Mouse (Mus musculus) midbrain, embryonic 12.5 days (tissue): ENCODE measurements around the gene 1810043G02Rik. TPM values are rescaled to one million over a fixed set of nuclear protein-coding genes. Genes with fewer than 3 reads are reported as not detected.
A peak's percentile ranks its signal among the peaks of the same experiment; 100 is the strongest.
"Not testable (repeated sequence)": the region's sequence is repeated elsewhere in the genome, so short reads cannot be mapped to it uniquely, and the experiment has no call there.

Experiments
- ATAC-seq: fragments of 200-750 bp; cut with Nextera tagmentation; 2 replicates; pipeline ENCODE4 v1.8.0; 2017; ENCODE audit warnings: low read depth, moderate TSS enrichment, moderate library complexity; ENCODE audit not compliant: low FRiP score
- H3K27ac ChIP-seq: fragments of 300-500 bp; sonication (generic); replicated peaks from 2 replicates; pipeline ENCODE4 v1.5.1; 2016; ENCODE audit warnings: mild to moderate bottlenecking
- H3K27me3 ChIP-seq: fragments of 300-500 bp; sonication (generic); 2 replicates; pipeline ENCODE4 v1.6.1; 2016; ENCODE audit warnings: mild to moderate bottlenecking
- H3K36me3 ChIP-seq: fragments of 300-500 bp; sonication (generic); 2 replicates; pipeline ENCODE4 v1.6.1; 2016
- H3K4me1 ChIP-seq: fragments of 300-500 bp; sonication (generic); 2 replicates; pipeline ENCODE4 v1.6.1; 2016
- H3K4me2 ChIP-seq: fragments of 300-500 bp; sonication (generic); replicated peaks from 2 replicates; pipeline ENCODE4 v1.6.1; 2016; ENCODE audit warnings: mild to moderate bottlenecking, moderate library complexity
- H3K4me3 ChIP-seq: fragments of 300-500 bp; sonication (generic); 2 replicates; pipeline ENCODE4 v1.5.1; 2016; ENCODE audit warnings: mild to moderate bottlenecking
- H3K9ac ChIP-seq: fragments of 300-500 bp; sonication (generic); replicated peaks from 2 replicates; pipeline ENCODE4 v1.6.1; 2016; ENCODE audit warnings: mild to moderate bottlenecking, moderate library complexity
- H3K9me3 ChIP-seq: fragments of 300-500 bp; sonication (generic); 2 replicates; pipeline ENCODE4 v1.6.1; 2016; ENCODE audit warnings: mild to moderate bottlenecking
- WGBS: fragments of 180-500 bp; shearing (Covaris S2); methylation state at CpG from one replicate; pipeline ENCODE4 v1.1.7; 2016; 5-methylcytosine and 5-hydroxymethylcytosine counted together
- polyA plus RNA-seq: library from polyadenylated mRNA; unstranded; fragments of >200 nt; fragmentation: Nextera tagmentation; extraction: Ambion mirVana; gene quantifications from 2 replicates; pipeline ENCODE4 v1.2.1, GENCODE M21; 2016

1810043G02Rik gene
- 32.0 and 32.9 TPM in 2 replicates for polyA plus RNA-seq

DNA sequence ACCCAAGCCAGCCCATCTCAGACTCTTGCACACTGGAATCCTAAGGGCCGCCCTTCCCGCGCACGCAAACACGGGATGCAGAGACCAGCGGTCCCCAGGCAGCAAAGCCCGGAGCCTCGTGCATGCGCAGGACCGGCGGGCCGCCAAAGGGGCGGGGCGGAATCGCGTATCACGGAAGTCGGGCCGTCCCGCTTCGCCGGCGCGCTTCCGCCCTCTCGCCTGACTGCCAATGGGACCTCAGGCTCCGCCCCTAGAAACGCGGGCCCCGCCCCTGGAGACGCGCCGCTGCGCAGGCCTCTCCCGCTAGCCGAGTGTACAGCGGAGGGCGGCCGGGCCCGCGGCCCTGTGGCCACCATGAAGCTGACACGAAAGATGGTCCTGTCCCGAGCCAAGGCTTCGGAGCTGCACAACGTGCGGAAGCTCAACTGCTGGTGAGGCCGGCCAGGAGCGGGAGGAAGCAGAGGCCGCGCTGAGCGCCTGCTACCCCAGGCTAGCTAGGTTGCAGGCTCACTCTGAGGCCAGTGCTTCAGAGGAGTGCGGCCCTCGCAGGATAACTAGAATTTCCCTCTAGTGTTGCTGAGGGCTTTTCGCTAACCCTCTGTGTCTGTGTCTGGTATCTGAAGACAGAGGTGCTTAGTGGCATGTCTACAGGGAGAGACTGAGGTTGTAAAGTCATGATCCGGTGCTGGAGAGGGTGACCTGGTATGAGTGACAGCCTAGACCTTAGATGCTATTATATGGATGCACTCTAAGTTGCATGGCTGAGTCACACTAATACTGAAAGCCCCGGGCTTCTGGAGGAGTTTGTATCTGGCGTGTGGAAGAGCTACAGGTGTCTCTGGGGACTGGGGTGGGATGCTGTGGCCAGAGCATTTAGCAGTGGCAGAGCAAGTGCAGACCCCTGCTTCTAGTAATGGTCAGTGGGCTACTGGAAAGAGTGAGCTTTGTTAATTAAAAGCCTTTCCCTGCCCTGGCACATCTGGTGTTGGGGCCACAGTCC is at the start of gene 1810043G02Rik:
1810043G02Rik (plus strand) TSS at position 174 of the 1,000 bp plus-strand sequence.
- Histone ChIP-seq H3K27ac (peak within 1 kb of the TSS; percentile 80), H3K27me3 (no peaks in the 10 kb centered on the region)
- WGBS, result 1% methylated on average over 57 of the region's 57 CpGs

DNA sequence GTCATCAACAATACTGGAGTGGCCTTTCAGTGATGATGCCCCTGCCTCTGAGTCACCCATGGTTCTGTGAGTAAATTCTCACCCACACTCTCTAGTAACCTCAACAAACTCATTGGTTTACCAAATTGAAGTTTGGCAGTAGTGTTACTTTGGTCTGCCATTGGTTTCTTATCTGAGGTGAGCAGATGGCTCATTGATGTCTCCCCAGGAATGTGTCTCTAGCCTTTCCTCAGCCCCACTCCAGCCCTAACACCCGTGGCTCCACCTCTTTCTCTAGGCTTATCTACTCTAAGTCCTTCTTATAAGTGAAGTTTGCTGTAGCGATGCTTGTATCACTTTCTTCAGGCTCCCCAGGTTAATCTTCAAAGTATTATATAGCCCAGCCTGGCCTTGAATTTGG is 38.6 kb upstream of the 1810043G02Rik start:
- no peaks in the 10 kb centered on the region for H3K4me1 ChIP-seq
- H3K9me3 ChIP-seq, result no peaks in the 10 kb centered on the region
- WGBS, result 74% methylated on average over 2 of the region's 2 CpGs
- no peak overlapping the region for H3K4me2 ChIP-seq
- ATAC-seq, result no peak
- no peak overlapping the region for H3K27ac ChIP-seq
- H3K9ac ChIP-seq, result no peak overlapping the region
- no peaks in the 10 kb centered on the region for H3K36me3 ChIP-seq
- H3K27me3 ChIP-seq, result no peaks in the 10 kb centered on the region
- no peak overlapping the region for H3K4me3 ChIP-seq

More for the DNA sequence above, at the start of gene 1810043G02Rik:
- H3K4me2 ChIP-seq, result peak within 1 kb of the TSS; percentile 69
- no peaks in the 10 kb centered on the region for H3K9me3 ChIP-seq
- peak within 1 kb of the TSS; percentile 70 for H3K9ac ChIP-seq
- peak within 1 kb of the TSS; percentile 55 for H3K4me3 ChIP-seq
- peaks cover 14% of the 10 kb centered on the region for H3K4me1 ChIP-seq
- peaks cover 12% of the 10 kb centered on the region for H3K36me3 ChIP-seq
- ATAC-seq, result peak; percentile 98

DNA sequence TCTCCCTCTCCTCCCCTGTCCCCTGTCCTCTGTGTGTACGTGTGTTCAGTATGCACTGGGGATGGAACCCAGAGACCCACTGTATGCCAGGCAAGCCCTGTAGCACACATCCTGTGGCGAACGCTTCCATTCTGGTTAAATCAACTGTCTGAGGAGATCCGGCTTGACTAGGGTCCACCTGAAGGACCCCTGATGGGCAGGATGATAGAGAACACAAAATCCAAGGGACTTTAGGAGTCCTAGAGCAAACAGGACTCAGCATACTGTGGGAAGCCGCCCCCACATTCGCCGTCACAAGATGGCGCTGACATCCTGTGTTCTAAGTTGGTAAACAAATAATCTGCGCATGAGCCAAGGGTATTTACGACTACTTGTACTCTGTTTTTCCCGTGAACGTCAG is 27.9 kb upstream of the 1810043G02Rik start:
- H3K4me3 ChIP-seq, H3K27me3 ChIP-seq, ATAC-seq, H3K27ac ChIP-seq, H3K9ac ChIP-seq, H3K4me1 ChIP-seq, H3K36me3 ChIP-seq, H3K4me2 ChIP-seq, H3K9me3 ChIP-seq: not testable (repeated sequence)
- 90% methylated on average over 9 of the region's 12 CpGs for WGBS

DNA sequence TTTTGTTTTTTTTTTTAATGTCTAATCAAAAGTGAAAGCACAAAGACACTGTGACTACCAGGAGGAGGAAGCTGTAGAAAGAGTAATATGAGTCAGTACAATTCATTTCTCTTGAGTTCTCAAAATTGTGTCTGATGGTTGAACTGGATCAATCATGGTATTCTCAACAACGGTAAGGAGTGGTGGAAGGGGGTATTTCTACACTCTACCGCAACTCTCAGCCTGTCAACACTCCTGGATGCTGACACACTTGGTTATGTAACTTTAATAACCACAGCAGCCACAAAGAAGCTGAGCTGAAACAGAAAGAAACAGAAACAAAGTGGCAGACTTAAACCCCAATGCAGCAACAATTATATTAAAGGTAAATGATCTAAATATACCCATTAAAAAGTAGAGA is 15.6 kb upstream of the 1810043G02Rik start:
- WGBS, result 89% methylated on average over 2 of the region's 2 CpGs
- peaks cover 2% of the 10 kb centered on the region for H3K27me3 ChIP-seq

DNA sequence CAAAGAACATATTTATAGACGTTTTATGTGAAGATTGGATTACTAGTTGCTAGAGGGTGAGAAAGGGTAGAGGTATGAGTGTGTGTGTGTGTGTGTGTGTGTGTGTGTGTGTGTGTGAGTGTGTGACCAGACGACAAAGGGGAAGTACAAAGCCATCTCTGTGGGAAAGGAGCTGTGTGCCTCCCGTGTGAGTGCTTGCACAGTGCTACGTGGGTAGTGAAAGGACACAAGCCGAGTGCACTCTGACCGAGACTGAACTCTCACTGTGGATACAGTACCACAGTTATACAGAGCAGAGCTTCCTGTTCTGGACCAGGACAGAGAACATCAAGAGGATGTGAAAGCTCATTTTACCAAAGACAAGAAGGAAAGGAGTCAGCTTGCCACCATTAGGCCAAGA is 14.4 kb upstream of the 1810043G02Rik start:
- WGBS, result 83% methylated on average over 6 of the region's 6 CpGs
- Histone ChIP-seq H3K4me2 (no peak overlapping the region), H3K9ac (no peak overlapping the region), H3K9me3 (no peaks in the 10 kb centered on the region), H3K4me1 (no peaks in the 10 kb centered on the region), H3K27ac (no peak overlapping the region), H3K4me3 (no peak overlapping the region), H3K27me3 (peaks cover 14% of the 10 kb centered on the region), H3K36me3 (no peaks in the 10 kb centered on the region)
- no peak for ATAC-seq

More for the DNA sequence above, 15.6 kb upstream of the 1810043G02Rik start:
- Histone ChIP-seq H3K4me2 (no peak overlapping the region), H3K36me3 (no peaks in the 10 kb centered on the region), H3K27ac (no peak overlapping the region), H3K9ac (no peak overlapping the region), H3K9me3 (no peaks in the 10 kb centered on the region), H3K4me1 (no peaks in the 10 kb centered on the region), H3K4me3 (no peak overlapping the region)
- no peak for ATAC-seq

DNA sequence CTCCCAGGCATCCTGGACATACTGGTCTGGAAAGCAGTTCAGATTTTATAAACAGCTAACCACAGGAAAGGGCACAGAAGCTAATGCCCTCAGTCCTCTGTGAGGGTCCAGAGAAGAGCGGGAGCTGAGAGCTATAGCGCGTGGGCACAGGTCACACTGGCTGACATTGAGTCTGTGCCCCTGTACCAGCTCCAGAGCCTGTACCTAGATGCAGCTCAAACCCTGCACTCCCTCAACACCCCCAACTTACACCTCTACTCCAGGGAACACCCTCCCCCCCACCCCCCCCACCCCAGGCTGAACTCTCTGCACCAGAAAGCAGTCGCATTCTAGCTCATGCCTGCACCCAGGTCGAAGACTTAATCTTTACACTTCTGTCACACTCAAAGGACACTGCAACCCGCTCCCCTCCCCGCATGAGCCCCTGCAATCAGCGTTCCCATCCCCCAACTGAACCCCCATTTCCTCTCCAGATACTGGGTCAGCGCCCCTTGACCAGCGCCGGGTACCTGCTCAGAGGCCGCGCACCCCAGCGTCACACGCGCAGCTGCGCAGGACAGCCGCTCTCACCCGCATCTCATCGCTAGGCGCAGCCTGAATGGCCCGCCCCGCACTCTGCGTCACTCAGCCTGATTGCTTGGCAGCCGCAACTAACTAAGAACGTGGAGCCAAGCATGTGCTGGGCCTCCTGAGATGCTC is 8.9 kb upstream of the 1810043G02Rik start:
- WGBS, result 5% methylated on average over 26 of the region's 26 CpGs
- no peaks in the 10 kb centered on the region for H3K9me3 ChIP-seq
- no peaks in the 10 kb centered on the region for H3K36me3 ChIP-seq
- no peak overlapping the region for H3K27ac ChIP-seq
- H3K4me2 ChIP-seq, result peak overlapping the region; percentile 68
- peaks cover 5% of the 10 kb centered on the region; the same call in 1 of the 2 replicates for H3K4me1 ChIP-seq
- H3K4me3 ChIP-seq, result peak overlapping the region; percentile 40
- peaks cover 31% of the 10 kb centered on the region for H3K27me3 ChIP-seq
- H3K9ac ChIP-seq, result peak overlapping the region; percentile 57
- ATAC-seq, result peak; percentile 74

DNA sequence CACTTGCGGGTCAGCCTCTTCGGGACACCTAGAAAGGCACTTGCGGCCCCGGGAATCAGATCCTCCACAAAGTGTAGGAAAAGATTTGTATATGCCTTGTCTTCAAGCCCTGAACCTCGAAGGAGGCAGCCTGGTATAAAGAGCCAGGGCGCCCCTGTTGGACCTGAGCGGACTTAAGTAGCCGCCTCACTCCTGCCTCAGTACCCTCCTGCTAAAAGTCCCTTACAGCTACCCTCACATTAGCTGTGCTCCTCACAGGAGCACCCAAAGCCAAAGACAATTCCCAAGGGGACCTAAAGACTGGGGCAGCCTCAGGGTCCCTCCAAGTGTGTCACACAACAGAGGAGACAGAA is 8.4 kb upstream of the 1810043G02Rik start:
- H3K27ac ChIP-seq, result no peak overlapping the region
- ATAC-seq, result peak; percentile 36; the same call in 1 of the 2 replicates

DNA sequence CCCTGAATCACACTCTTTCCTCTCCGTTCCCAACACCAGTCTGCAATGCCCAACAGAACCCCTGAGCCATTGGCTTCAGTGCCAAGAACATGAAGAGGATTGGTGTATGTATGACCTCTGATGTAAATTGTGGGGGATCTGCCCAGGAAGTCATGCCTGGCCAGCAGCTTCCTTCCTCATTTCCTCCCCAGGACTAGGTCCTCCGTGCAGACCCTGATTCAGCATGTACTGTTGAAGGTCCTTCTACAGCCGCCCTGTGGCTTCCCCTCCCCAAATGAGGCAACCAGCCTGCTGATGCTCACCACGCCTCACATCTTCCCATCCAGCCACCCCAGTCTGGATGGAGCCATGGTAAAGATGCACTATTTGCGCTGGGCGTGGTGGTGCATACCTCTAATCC is 7.8 kb upstream of the 1810043G02Rik start, which contains the start of gene Trpm2:
Trpm2 (minus strand) TSS at position 83 of the 400 bp plus-strand sequence.
- peaks cover 31% of the 10 kb centered on the region for H3K27me3 ChIP-seq
- peaks cover 5% of the 10 kb centered on the region; the same call in 1 of the 2 replicates for H3K4me1 ChIP-seq
- H3K36me3 ChIP-seq, result no peaks in the 10 kb centered on the region
- H3K9me3 ChIP-seq, result no peaks in the 10 kb centered on the region
- peak within 1 kb of the TSS; percentile 40 for H3K4me3 ChIP-seq
- WGBS, result 82% methylated on average over 6 of the region's 6 CpGs
- no peak within 1 kb of the TSS for H3K27ac ChIP-seq
- H3K9ac ChIP-seq, result peak within 1 kb of the TSS; percentile 57
- H3K4me2 ChIP-seq, result peak within 1 kb of the TSS; percentile 68
- no peak for ATAC-seq

More for the DNA sequence above, 8.4 kb upstream of the 1810043G02Rik start:
- 18% methylated on average over 8 of the region's 8 CpGs for WGBS
- Histone ChIP-seq H3K4me1 (peaks cover 5% of the 10 kb centered on the region; the same call in 1 of the 2 replicates), H3K36me3 (no peaks in the 10 kb centered on the region), H3K9me3 (no peaks in the 10 kb centered on the region), H3K4me3 (peak overlapping the region; percentile 40), H3K9ac (peak overlapping the region; percentile 57), H3K27me3 (peaks cover 31% of the 10 kb centered on the region), H3K4me2 (peak overlapping the region; percentile 68)

DNA sequence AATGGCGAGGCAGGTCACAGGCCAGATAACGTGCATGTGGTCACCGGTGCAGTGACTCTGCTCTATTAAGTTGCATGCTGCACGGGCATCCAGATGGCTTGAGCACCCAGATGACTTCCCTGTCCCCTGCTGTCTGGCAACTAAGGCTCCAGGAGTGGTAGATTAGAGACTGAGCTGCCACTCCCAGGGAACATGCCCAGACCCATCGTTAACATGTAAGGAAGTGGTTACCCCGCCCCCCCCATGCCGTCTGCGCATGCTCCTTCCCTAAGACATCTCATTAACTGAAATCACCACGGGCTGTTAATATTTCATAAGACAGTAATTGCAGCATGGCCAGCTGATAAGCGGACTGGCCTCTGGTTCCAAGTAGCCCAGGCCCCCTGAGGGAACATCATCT is 7.1 kb upstream of the 1810043G02Rik start:
- no peak overlapping the region for H3K4me3 ChIP-seq
- no peak overlapping the region for H3K9ac ChIP-seq
- no peaks in the 10 kb centered on the region for H3K9me3 ChIP-seq
- H3K36me3 ChIP-seq, result no peaks in the 10 kb centered on the region
- ATAC-seq, result no peak
- no peak overlapping the region for H3K27ac ChIP-seq
- no peak overlapping the region for H3K4me2 ChIP-seq
- peaks cover 31% of the 10 kb centered on the region for H3K27me3 ChIP-seq
- 91% methylated on average over 10 of the region's 10 CpGs for WGBS
- peaks cover 5% of the 10 kb centered on the region; the same call in 1 of the 2 replicates for H3K4me1 ChIP-seq

DNA sequence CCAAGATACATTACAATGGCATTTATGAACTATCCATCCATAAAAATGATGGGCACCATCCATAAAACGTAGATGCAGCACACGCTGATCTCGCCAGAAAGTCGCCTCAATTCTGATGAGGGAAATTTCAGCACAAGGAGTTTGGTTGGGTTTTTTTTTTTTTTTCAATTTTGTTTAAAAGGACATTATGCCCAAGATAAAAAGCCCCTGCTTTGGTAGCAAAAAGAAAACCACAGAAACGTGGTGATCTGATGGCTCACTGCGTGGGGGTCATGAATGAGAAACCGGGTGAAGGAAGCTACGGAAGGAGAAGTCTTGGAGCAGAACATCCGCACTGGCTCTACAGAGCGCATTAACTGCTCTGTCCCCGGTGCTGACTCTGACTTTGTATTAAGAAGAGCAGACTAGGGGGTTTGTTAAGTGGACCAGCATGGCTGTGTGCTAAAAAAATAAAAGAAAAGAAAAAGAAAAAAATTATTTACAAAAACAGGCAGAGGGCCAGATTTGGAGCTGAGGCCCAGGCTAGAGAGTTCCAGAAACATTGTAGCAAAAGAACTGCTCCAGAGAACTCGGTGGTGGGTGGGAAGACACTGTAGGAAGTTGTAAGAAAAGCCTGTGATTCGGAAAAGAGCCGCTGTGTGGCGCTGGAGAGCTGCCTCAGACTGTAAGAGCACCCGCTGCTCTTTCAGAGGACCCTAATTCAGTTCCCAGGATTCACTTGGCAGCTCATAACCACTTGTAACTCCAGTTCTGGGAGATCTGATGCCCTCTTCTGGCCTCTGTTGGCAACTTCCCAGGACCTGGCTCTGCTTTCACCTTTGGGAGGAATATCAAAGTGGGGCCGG is 6.4 kb upstream of the 1810043G02Rik start:
- Histone ChIP-seq H3K27ac (no peak overlapping the region), H3K4me3 (no peak overlapping the region), H3K36me3 (no peaks in the 10 kb centered on the region), H3K27me3 (peaks cover 31% of the 10 kb centered on the region), H3K9me3 (no peaks in the 10 kb centered on the region), H3K4me2 (no peak overlapping the region), H3K9ac (no peak overlapping the region), H3K4me1 (peaks cover 5% of the 10 kb centered on the region; the same call in 1 of the 2 replicates)
- no peak for ATAC-seq
- WGBS, result 63% methylated on average over 17 of the region's 17 CpGs

DNA sequence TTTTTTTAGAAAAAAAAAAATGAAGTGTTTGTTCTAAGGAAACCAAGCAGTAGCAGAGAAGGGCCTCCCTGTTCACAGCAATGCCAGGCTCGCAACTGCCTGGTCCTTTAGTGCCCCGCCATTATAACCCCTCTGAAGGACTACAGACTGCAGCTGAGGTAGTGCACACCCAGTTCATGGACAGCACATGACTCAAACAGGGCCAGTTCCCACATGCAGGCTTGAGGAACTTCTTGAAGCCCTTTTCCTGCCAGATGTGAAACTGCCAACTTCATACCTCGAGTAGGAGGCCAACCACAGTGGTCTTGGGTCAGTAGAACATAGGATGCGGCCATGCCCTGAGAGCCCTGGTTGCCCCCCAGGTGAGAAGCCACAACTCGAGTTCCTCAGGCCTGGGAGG is 4.0 kb upstream of the 1810043G02Rik start:
- H3K4me3 ChIP-seq, result no peak overlapping the region
- 80% methylated on average over 5 of the region's 5 CpGs for WGBS
- H3K9ac ChIP-seq, result no peak overlapping the region
- H3K4me2 ChIP-seq, result no peak overlapping the region
- no peaks in the 10 kb centered on the region for H3K9me3 ChIP-seq
- no peak overlapping the region for H3K27ac ChIP-seq
- peaks cover 12% of the 10 kb centered on the region for H3K4me1 ChIP-seq
- ATAC-seq, result no peak
- peaks cover 14% of the 10 kb centered on the region for H3K27me3 ChIP-seq
- no peaks in the 10 kb centered on the region for H3K36me3 ChIP-seq
